Mouse (Mus musculus): ENCODE measurements around the gene Tspan9. TPM values are rescaled to one million over a fixed set of nuclear protein-coding genes. Genes with fewer than 3 reads are reported as not detected.

Tspan9 gene
- polyA plus RNA-seq, 1 experiment from 2014 or later: 102 TPM

DNA sequence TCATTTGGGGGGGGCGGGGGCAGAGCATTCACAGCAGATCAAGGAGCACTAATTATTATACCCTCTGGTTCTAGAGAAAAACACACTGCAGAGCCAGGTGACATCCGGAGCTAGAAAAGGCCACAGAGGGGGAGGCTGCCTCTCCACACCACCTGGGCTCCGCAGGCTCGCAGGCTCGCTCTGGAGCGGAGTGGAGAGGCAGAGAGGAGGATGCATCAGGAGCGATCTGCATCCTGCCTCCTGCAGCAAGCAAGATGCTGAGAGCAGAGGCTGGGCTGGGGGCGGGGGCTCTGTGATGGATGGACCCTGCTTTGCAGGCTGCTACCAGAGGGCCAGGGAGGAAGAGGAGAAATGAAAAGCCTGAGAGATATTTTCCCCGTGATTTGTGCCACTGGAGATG lies 84.8 kb downstream of the Tspan9 start:
- Histone ChIP-seq H3K9ac (no peak overlapping the region), H3K4me2 (replicated peaks) (no peak overlapping the region), H3K27ac (no peak overlapping the region), H3K27me3 (replicated peaks) (no peaks in the 10 kb centered on the region), H3K36me3 (no peaks in the 10 kb centered on the region), H3K4me1 (replicated peaks) (no peaks in the 10 kb centered on the region), H3K9me3 (no peaks in the 10 kb centered on the region), H3K4me3 (replicated peaks) (no peak overlapping the region)
- ATAC-seq: no peak
- WGBS: 54% methylated on average over 9 of the region's 9 CpGs

DNA sequence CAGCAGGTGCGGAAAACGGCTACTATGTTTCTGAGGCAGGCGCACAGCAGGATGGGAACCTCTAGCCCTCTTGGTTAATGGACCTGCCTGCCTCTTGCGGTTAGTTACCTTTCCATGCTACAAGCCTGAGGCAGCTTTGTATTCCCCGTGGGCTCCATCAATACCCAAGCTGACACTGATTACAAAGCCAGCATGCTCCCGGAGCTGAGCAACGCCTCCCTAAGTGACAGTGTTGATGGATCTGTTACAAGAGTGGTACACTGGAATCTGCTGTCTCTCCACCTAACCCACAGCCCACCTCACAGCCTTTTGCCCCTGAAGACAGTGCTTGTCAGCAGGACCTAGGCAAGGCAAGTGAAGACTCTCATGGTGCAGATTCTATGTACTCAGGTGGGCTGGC lies 85.2 kb downstream of the Tspan9 start:
- H3K9me3 ChIP-seq: no peaks in the 10 kb centered on the region
- H3K4me2 ChIP-seq (replicated peaks): no peak overlapping the region
- ATAC-seq: no peak
- H3K9ac ChIP-seq: no peak overlapping the region
- no peaks in the 10 kb centered on the region for H3K27me3 ChIP-seq (replicated peaks)
- H3K36me3 ChIP-seq: no peaks in the 10 kb centered on the region
- no peak overlapping the region for H3K4me3 ChIP-seq (replicated peaks)
- no peak overlapping the region for H3K27ac ChIP-seq
- H3K4me1 ChIP-seq (replicated peaks): no peaks in the 10 kb centered on the region
- 68% methylated on average over 7 of the region's 7 CpGs for WGBS

DNA sequence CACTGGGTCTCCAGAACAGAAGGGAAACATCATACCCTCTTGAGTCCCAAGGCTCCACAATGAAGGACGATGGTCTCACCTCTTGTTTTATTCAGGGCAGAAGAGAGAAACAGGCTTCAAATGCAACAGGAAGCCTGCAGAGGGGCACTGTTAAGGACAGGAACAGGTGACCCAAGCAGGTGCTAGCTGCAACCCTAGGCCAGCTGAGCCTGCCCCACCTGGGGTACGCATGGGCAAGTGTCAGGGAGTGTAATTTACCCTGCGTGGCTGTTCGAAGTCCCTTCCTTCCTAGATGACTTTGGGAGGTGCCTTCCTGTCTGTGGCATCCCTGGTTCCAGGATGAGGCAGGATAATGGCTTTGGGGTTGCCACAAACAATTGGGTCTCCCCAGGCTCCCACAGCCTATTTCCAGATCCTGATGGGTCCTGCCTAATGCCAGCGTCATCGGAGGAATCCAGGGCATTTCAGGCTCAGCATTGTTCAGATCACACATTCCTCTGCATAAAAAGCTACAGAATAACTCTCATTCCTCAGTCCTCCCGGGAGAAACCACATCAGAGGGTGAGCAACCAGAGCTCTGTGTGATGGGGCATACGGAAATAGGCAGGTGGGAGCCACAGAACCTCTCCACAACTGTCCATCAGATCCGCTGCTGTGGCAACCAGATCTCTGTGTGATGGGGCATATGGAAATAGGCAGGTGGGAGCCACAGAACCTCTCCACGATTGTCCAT lies 90.2 kb downstream of the Tspan9 start:
- ATAC-seq: no peak
- Histone ChIP-seq H3K27me3 (replicated peaks) (no peaks in the 10 kb centered on the region), H3K27ac (no peak overlapping the region), H3K4me2 (replicated peaks) (no peak overlapping the region), H3K36me3 (no peaks in the 10 kb centered on the region), H3K4me1 (replicated peaks) (0 out of 2 replicates have a peak, but pooled peaks cover 2% of the 10 kb centered on the region), H3K4me3 (replicated peaks) (no peak overlapping the region), H3K9me3 (no peaks in the 10 kb centered on the region), H3K9ac (no peak overlapping the region)
- 70% methylated on average over 10 of the region's 10 CpGs for WGBS

DNA sequence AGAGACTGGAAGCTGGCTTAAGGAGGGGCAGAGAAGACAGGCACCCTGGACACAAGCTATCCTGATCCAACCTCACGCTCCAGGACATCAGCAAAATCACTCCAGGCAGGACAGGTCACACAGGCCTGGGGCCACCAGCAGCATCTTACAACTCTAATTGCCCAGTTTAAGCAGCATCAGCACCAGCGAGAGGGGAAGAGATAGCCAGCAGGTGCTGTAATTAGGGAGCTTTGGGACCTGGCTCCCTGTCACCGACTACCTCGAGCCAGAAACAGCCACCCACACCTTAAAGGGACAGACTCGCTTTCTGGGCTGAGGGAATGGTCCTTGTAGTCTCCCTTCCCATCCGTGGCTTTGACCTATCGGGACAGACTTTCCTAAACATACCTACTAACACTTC lies 95.7 kb downstream of the Tspan9 start:
- Histone ChIP-seq H3K4me3 (replicated peaks) (no peak overlapping the region), H3K4me2 (replicated peaks) (no peak overlapping the region), H3K27ac (no peak overlapping the region), H3K4me1 (replicated peaks) (peaks cover 4% of the 10 kb centered on the region; the same call in 1 of the 2 replicates), H3K27me3 (replicated peaks) (no peaks in the 10 kb centered on the region), H3K36me3 (no peaks in the 10 kb centered on the region), H3K9me3 (no peaks in the 10 kb centered on the region), H3K9ac (no peak overlapping the region)
- 64% methylated on average over 7 of the region's 7 CpGs for WGBS
- no peak for ATAC-seq

DNA sequence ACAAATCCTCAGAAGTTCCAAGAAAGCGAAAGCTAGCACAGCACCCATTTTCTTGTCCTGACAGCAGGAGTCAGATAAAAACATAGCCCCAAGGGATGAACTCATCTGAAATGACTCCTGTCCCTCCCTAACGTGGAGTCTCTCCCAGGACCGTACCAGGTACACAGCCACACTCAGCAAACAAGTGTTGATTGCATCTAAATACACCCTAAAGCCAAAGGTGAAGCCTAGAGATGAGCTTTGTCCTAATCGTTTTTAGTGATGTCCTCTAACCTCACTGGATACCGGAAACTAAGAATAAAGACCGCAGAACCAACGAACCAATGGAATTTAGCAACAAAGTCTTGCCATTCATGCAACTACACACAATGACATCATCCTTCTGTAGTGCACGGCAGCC lies 96.2 kb downstream of the Tspan9 start:
- Histone ChIP-seq H3K27me3 (replicated peaks) (no peaks in the 10 kb centered on the region), H3K9me3 (no peaks in the 10 kb centered on the region), H3K36me3 (no peaks in the 10 kb centered on the region), H3K9ac (no peak overlapping the region), H3K4me1 (replicated peaks) (peaks cover 4% of the 10 kb centered on the region; the same call in 1 of the 2 replicates), H3K4me2 (replicated peaks) (no peak overlapping the region), H3K4me3 (replicated peaks) (no peak overlapping the region), H3K27ac (no peak overlapping the region)
- no peak for ATAC-seq
- 77% methylated on average over 8 of the region's 8 CpGs for WGBS

DNA sequence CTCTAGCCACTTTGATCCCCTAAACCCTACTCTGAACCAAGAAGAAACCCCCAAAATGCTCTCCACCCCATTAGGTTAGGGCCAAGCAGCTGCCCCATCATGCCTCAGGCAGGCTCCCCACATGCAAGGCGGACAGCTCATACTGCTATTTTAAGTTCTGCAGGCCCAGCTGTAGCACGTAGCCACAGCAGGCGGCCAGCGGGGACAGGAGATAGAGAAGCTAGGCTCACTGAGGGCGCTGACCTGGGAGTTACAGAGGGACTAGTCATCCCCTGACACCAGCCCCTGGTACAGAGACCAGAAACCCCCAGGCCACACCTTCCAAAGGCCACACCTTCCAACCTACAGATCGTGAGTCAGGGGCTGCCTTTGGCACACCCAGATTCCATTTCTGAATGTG lies 96.6 kb downstream of the Tspan9 start:
- Histone ChIP-seq H3K4me1 (replicated peaks) (peaks cover 8% of the 10 kb centered on the region; the same call in 1 of the 2 replicates), H3K4me2 (replicated peaks) (no peak overlapping the region), H3K27me3 (replicated peaks) (no peaks in the 10 kb centered on the region), H3K36me3 (no peaks in the 10 kb centered on the region), H3K4me3 (replicated peaks) (no peak overlapping the region), H3K9ac (no peak overlapping the region), H3K27ac (no peak overlapping the region), H3K9me3 (no peaks in the 10 kb centered on the region)
- no peak for ATAC-seq
- 70% methylated on average over 6 of the region's 6 CpGs for WGBS

DNA sequence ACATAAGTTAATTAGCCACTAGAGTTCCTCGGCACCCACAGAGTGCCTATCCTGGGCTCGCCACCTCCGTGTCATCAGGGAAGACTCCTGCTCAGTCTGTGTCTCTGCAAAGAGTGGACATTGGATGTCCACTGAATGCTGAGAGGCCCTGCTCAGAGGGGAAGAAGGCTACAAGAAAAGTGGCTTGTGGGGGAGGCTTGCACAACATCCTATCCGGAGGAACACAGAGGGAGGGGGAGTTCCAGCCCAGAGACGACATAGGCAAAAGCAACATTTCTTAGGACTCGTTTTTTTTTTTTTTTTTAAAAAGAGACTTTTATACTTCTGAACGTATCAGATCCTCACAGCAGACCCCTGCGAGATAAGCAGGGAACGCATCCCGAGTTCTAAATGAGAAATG lies 98.7 kb downstream of the Tspan9 start:
- WGBS: 65% methylated on average over 10 of the region's 10 CpGs
- Histone ChIP-seq H3K4me2 (replicated peaks) (no peak overlapping the region), H3K9me3 (no peaks in the 10 kb centered on the region), H3K27me3 (replicated peaks) (no peaks in the 10 kb centered on the region), H3K27ac (no peak overlapping the region), H3K4me1 (replicated peaks) (peaks cover 8% of the 10 kb centered on the region; the same call in 1 of the 2 replicates), H3K9ac (no peak overlapping the region), H3K4me3 (replicated peaks) (no peak overlapping the region), H3K36me3 (no peaks in the 10 kb centered on the region)
- no peak for ATAC-seq

DNA sequence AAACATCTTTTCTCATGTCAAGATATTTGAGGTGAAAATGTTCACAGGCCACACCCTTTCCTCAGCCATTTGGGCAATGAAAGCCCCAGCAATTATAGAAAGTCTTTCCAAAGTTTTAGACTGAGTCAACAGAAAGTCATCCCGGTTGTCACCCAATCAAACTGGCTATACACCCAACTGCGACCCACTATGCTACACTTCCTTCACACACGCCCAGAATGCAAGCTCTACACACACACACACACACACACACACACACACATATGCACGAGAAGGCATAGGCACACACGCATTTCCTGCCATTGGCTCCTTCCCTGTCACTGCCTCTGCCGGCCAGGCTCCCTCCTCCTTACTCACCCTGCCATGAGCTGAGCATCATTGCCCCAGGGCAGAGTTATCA lies 99.9 kb downstream of the Tspan9 start:
- Histone ChIP-seq H3K27me3 (replicated peaks) (no peaks in the 10 kb centered on the region), H3K4me1 (replicated peaks) (peaks cover 9% of the 10 kb centered on the region; the same call in 1 of the 2 replicates), H3K9ac (no peak overlapping the region), H3K4me3 (replicated peaks) (no peak overlapping the region), H3K9me3 (no peaks in the 10 kb centered on the region), H3K36me3 (no peaks in the 10 kb centered on the region), H3K4me2 (replicated peaks) (no peak overlapping the region), H3K27ac (no peak overlapping the region)
- WGBS: 71% methylated on average over 6 of the region's 6 CpGs
- no peak for ATAC-seq

DNA sequence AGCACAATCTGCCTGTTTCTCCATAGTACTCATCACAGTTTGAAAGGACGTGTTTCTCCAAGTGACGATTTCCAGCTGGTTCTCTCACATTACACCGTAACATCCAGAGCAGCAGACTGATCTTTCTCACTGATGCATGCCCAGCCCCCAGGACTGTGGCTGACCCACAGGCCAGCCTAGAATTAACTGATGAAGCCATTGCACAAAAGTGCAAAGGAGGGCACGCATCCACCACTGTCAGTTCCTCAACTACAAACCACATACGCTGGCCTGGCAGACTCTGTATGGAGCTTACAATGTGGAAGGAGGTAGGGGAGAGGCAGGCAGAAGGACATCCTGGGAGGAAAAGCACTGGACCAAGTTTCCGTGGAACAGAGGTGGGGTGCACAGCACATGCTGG lies 101.6 kb downstream of the Tspan9 start:
- Histone ChIP-seq H3K4me3 (replicated peaks) (no peak overlapping the region), H3K27ac (no peak overlapping the region), H3K27me3 (replicated peaks) (no peaks in the 10 kb centered on the region), H3K4me2 (replicated peaks) (no peak overlapping the region), H3K9me3 (no peaks in the 10 kb centered on the region), H3K4me1 (replicated peaks) (peaks cover 11% of the 10 kb centered on the region; the same call in 1 of the 2 replicates), H3K9ac (no peak overlapping the region), H3K36me3 (no peaks in the 10 kb centered on the region)
- 47% methylated on average over 6 of the region's 6 CpGs for WGBS
- ATAC-seq: no peak

DNA sequence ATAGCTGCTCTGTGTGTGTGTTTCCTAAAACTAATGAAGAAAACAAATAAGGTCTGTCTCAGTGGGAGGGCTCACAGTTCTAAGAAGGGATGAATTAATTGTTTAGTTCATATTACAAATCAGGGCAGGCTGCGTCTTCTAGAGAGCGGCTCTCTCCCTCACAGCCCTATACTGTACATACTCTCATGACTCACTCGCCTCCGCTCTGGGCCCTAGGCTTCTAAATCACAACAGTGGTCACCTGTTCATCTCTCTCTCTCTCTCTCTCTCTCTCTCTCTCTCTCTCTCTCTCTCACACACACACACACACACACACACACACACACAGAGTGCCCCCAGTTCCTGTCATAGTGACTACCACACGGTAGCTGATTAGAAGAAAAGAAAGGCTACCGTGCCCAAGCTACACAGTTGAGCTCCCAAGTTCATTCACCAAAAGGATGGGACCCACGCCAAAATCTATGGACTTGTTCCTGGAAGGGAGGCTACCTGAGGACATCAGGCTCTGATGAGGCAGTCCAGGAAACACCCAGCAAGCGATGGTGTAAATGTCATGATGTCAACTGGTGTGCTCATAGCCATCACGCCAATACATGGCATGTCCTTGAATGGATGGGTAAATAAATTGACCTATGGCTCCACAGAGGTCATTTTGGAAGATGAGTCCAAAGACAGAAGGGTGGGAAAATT lies 104.2 kb downstream of the Tspan9 start:
- H3K4me2 ChIP-seq (replicated peaks): no peak overlapping the region

DNA sequence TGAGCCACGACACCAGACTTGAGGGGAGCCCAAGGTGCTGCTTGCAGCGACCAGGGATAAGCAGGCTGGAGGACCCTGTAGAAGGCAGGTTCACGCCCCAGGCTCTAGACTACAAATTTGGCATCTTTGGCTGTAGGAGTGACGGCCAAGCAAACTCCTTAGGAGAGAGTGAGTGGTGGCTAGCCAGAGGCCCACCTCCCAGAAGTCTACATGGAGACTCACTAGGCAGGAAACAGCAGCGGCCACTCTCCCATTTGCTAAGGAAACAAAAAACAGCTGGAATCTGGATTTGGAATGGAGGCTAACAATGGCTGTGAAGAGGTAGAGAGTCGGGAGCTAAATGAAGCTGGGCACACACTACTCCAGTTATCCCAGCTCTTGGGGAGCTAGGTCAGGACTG lies 104.8 kb downstream of the Tspan9 start:
- Histone ChIP-seq H3K4me2 (replicated peaks) (no peak overlapping the region), H3K4me1 (replicated peaks) (peaks cover 37% of the 10 kb centered on the region), H3K27me3 (replicated peaks) (no peaks in the 10 kb centered on the region), H3K9ac (no peak overlapping the region), H3K9me3 (no peaks in the 10 kb centered on the region), H3K36me3 (no peaks in the 10 kb centered on the region), H3K27ac (no peak overlapping the region), H3K4me3 (replicated peaks) (no peak overlapping the region)
- ATAC-seq: no peak
- 54% methylated on average over 6 of the region's 6 CpGs for WGBS

More for the DNA sequence above, 104.2 kb downstream of the Tspan9 start:
- no peaks in the 10 kb centered on the region for H3K9me3 ChIP-seq
- no peak overlapping the region for H3K4me3 ChIP-seq (replicated peaks)
- peaks cover 31% of the 10 kb centered on the region for H3K4me1 ChIP-seq (replicated peaks)
- H3K36me3 ChIP-seq: no peaks in the 10 kb centered on the region
- H3K27me3 ChIP-seq (replicated peaks): no peaks in the 10 kb centered on the region
- H3K9ac ChIP-seq: no peak overlapping the region
- 72% methylated on average over 9 of the region's 9 CpGs for WGBS
- H3K27ac ChIP-seq: no peak overlapping the region
- no peak for ATAC-seq

DNA sequence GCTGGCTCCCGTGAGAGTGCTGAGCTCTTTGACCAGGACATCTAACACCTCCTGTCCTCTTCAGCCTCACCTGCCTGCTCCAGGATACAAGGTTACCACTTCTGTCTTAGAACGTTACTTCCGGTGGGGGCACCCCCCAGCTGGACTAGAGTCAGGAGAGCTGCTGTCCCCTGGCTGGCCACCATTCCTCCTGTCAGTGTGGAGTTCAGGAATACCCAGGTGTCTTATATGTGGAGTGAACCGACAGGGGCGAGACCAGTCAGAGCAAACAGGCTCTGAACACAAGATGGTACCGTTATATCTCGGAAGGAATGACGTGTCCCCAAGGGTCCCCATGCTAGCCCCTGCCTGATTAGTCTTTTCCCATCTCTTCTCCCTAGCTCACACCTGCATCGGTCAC lies 106.8 kb downstream of the Tspan9 start:
- peaks cover 38% of the 10 kb centered on the region for H3K4me1 ChIP-seq (replicated peaks)

DNA sequence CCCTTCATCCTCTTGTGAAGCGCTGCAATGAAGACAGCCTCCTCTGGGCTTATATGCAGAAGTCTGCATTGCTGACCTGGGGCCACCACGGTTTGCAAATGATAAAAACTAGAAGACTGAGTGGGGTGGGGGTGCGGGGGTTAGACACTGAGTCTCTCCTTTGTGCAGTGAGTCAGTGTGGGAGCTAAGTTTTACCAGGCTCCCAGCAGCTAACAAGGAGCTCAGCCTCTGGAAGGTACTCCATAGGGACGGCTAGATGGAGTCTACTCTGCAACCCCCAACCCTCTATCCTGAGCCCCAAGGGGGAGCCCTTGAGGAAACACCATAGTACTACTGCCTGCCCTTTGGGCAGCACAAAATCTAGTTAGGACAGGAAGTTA lies 107.5 kb downstream of the Tspan9 start:
- no peak for ATAC-seq
- WGBS: 10% methylated on average over 4 of the region's 4 CpGs
- Histone ChIP-seq H3K4me2 (replicated peaks) (peak overlapping the region; percentile 96), H3K9ac (peak overlapping the region; percentile 50), H3K27me3 (replicated peaks) (no peaks in the 10 kb centered on the region; the same call in 1 of the 2 replicates), H3K4me1 (replicated peaks) (peaks cover 40% of the 10 kb centered on the region), H3K4me3 (replicated peaks) (peak overlapping the region; percentile 52), H3K27ac (no peak overlapping the region), H3K9me3 (no peaks in the 10 kb centered on the region), H3K36me3 (no peaks in the 10 kb centered on the region)

More for the DNA sequence above, 106.8 kb downstream of the Tspan9 start:
- Histone ChIP-seq H3K36me3 (no peaks in the 10 kb centered on the region), H3K9me3 (no peaks in the 10 kb centered on the region), H3K27ac (no peak overlapping the region), H3K9ac (no peak overlapping the region), H3K27me3 (replicated peaks) (no peaks in the 10 kb centered on the region; the same call in 1 of the 2 replicates), H3K4me3 (replicated peaks) (no peak overlapping the region), H3K4me2 (replicated peaks) (no peak overlapping the region)
- 79% methylated on average over 9 of the region's 9 CpGs for WGBS
- ATAC-seq: no peak

Data from intestine, embryonic 15.5 days (tissue).